Mouse (Mus musculus) embryonic fibroblast, embryonic 13.5 days (primary cell): ENCODE results near the gene Afg1l.

ENCODE experiments used
- CTCF ChIP-seq: IDR thresholded peaks from 2 replicates; pipeline ENCODE4 v1.5.1; 2011; ENCODE audit warnings: mild to moderate bottlenecking, control low read depth, low read length, moderate library complexity, borderline replicate concordance; ENCODE audit not compliant: insufficient read depth
- POLR2A ChIP-seq: IDR thresholded peaks from 2 replicates; pipeline ENCODE4 v1.6.1; 2011; ENCODE audit warnings: low read depth, mild to moderate bottlenecking, control low read depth, low read length, moderate library complexity

GRCm38 (mm10) chr10:42521315-42521981, 43.1 kb upstream of the Afg1l start:
- TF ChIP-seq CTCF (no peak), POLR2A (no peak)
